Mouse (Mus musculus): Measurements from ENCODE around the gene Mpl.

The Mpl gene

DNA sequence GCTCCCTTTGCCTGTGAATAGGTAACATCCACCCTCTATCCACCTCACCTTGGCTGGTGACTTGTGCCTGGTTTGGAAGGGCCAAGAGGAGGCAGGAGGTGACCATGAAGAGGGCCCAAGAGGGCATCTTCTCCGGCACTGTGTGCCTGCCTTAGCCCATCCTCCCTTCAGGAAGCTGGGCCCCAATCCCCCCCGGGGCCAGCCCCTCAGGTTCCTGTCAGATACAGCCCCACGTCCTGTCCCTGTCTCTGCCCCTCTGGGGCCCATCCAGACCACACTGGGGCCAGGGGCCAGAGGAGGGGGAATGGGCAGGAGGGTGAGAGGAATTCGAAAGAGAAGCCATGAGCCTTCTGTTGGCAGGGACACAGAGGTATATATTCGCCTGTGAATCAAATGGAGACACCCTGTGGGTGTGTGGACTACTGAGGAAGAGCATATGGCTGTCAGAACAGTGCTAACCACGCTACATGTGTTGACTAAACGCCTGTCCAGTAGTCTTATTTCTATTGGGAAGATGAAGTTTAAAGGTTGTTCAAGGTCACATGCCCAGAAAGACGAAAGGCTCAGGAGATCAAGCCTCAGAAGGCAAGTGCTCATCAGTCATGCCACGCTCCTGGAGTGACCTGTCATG lies at the start of gene Mpl:
Gene Mpl (minus strand): TSS at position 169 of the 631 bp plus-strand sequence.
- no peak for DNase-seq

GRCm38 (mm10) chr4:118505551-118505950 lies 48.2 kb upstream of the Mpl start:
- no peak for DNase-seq

GRCm38 (mm10) chr4:118500792-118501191 lies 43.5 kb upstream of the Mpl start:
- no peak for DNase-seq

GRCm38 (mm10) chr4:118500171-118500724 lies 42.9 kb upstream of the Mpl start:
- no peak for DNase-seq

GRCm38 (mm10) chr4:118490461-118490860 lies 33.1 kb upstream of the Mpl start:
- DNase-seq = no peak

DNA sequence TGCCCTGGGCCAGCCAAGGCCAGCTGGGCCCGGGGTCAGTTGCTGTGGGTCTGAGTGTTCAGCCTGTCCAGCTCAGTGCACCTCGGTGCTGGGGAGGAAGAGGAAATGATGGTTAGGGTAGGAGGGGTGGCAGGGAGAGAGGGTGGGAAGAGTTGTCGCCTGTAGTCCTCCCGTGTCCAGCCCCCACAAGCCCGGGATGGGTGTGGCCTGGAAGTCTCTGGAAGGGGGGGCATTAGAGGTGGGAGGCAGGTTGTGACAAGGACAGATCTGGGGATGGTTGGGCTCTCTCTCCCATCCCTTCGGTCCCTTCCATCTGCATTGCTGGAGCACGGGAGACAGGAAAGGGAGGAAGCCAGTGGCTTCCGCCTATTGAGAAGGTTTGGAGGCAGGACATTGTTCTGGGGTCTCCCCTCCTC lies 32.4 kb upstream of the Mpl start, which contains the start of gene Tie1:
Gene Tie1 (minus strand): TSS at position 345 of the 416 bp plus-strand sequence.
- DNase-seq = no peak

GRCm38 (mm10) chr4:118476773-118477530 lies 19.6 kb upstream of the Mpl start:
- no peak for DNase-seq

DNA sequence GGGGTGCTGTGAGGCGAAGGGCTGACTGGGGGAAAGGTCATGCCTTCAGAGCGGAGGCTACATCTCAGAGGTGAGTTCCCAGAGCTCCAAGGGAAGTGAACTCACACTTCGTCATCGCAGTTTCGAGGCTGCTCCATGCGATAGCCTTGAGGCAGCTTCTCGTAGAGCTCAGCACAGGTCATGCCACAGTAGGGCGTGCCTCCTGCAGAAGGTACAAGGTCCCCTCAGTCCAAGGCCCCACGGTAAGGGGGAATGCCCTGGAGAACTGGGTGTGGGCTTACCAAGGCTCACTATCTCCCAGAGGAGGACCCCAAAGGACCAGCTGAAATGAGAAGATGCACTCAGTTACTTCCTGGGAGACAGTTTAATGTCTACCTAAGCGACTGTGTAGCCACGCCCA lies 15.4 kb upstream of the Mpl start:
- no peak for DNase-seq

DNA sequence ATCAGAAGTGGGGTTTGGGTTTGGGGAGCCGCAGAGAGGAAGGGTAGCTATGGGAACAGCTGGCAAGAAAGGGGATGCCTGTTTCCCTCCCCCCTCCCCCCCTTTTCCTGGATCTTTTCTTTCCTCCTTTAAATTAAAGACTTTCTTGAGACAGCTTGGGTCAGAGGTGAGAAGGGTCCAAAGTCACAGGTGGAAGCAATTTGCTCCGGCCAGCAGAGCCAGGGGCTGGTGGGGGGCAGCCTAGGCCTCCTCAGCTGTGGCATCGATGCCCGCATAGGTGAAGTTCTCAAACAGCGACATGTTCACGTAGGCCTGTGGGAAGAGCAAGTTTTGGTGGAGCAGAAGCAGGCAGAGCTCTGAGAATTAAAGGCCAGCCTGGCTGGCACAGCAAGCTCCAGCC lies 14.0 kb upstream of the Mpl start:
- DNase-seq = no peak

- no peak for DNase-seq
Observed at GRCm38 (mm10) chr4:118465697-118466163, 8.4 kb upstream of the Mpl start.

DNA sequence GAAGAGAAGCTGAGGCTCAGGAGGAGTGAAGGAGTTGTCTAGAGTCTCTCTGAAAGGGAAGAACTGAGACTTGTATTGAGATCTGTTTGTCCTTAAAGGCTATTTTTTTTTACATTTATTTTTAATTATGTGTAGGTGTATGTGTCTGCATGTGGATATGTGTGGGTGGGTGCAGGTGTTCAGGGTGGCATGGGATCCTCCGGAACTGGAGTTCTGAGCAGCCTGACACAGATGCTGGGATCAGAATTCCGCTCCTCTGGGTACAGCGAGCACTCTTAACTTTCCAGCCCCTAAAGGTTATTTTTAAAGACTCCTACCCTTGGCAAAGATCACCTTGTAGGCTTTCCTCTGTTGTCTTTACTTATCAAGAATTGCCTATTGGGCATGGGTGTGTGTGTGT lies 7.6 kb upstream of the Mpl start:
- DNase-seq = no peak

DNA sequence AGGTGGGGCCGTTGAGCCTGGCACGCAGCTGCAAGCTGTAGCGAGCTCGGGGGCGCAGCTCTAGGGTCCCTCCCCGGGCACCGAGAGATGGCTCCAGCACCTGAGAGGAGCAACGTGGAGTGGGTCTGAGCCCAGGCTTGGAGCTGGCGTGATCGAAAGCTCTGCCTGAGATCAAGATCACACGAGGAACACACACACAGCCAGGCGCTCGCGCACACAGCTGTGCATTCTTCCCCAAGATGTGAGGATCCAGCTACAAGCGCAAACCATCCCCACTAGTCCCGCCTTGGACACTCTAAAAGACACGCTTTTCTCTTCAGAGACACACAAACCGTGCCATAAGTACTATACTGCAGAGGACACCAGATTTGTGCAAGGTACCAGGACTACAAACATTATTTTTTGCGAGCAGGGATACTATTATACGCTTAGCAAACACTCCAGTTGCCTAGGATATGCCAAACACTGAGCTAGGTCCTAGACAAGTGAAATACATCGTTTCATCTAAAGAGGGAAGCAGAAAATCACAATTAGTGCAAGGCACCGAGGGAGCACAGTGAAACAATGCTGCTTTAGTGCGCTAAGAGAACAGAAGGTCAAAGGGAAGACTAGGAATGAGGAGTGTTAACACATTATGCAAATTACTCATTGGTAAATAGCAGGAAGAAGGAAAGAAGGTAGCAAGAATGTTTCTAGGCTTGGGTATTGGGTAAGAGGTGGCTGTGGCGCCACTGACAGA lies 10.7 kb downstream of the Mpl start:
- DNase-seq = no peak

DNA sequence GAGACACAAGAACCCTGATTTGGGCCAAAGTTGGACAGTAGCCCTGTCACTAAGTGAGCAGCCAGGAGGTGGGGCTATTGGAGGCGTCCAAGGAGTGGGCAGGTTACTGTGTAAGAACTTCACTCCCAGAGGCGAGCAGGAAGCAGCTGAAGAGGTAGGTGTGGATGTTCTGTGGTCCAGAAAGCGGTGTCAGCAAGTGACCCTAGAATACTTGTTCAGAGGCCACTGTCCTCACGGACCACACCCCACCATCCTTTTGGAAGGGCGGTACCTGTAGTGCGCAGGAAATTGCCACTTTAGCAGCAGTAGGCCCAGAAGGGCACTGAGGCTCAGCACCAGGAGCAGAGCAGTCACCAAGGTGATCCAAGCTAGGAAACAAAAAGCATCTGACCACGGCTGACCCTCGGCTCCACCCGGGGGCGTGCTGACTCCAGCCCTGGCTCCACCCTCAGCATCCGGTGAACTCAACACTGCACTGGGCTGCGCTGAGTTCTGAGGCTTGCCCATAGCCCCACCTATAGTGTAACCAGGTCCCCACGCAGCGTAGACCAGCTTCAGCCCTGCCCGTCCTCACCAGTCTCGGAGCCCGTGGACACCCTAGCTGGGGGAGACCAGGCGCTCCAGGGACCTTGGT lies 11.4 kb downstream of the Mpl start:
- DNase-seq = no peak

DNA sequence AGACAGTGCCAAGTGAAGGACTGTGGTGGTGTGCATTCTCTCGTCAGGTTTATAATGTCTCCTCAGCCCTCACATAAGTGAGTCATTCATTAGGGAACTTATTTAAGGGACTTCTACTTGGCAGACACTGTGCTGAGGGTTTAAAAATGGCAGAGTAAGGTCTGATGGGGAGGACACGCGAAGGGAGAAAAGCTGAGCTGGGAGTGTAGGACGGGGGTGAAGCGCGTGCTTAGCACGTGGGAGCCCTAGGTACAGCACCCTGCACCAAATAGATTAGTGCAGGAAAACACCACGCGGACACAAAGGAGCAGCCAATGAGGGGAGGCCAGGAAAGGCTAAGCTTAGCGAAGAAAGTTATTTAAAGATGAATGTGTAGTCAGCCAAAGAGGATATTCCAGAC lies 12.2 kb downstream of the Mpl start:
- DNase-seq = no peak

DNA sequence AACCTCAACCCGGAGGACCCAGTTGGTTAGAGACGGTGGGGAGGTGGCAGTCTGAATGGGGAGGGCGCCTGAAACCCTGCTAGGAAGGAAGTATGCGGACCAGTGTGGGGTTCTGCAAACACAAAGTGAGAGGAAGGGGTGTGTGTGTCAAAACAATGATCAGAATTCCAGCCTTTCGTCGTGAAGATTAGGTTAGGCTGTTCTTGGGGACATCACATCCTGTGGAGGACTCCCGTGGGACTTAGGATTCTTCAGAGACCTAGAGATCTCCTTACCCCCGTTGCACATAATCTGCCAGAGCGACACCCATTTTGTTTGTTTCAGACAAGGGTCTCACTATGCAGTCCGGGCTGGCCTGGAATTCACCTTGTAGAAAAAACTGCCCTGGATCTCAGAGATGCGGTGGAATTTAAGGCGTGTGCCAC lies 19.5 kb downstream of the Mpl start:
- no peak for DNase-seq

GRCm38 (mm10) chr4:118436820-118437603 lies 20.3 kb downstream of the Mpl start, which contains the start of gene Cdc20:
Gene Cdc20 (minus strand): TSS chr4:118437352.
- DNase-seq = peak; percentile 69

DNA sequence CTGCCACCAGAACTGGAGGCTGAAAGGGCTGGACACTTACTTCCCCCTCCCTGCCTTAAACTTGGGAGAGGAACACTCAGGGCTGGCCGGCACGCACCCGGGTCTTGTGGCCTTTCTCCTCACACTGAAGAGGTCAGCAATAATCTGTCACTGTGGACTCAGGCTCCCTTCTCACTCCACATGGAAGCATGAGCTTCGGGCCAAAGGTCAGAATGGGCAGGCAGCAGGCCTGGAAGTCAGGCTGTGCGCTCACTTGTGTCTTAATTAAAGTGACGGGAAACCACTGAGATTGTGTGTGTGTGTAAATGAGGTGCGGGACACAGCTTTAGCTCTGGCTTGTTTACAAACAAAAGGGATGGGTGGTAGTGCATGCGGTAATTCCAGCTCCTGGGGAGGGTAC lies 25.0 kb downstream of the Mpl start:
- DNase-seq = no peak

GRCm38 (mm10) chr4:118429215-118429895 lies 28.0 kb downstream of the Mpl start:
- no peak for DNase-seq

DNA sequence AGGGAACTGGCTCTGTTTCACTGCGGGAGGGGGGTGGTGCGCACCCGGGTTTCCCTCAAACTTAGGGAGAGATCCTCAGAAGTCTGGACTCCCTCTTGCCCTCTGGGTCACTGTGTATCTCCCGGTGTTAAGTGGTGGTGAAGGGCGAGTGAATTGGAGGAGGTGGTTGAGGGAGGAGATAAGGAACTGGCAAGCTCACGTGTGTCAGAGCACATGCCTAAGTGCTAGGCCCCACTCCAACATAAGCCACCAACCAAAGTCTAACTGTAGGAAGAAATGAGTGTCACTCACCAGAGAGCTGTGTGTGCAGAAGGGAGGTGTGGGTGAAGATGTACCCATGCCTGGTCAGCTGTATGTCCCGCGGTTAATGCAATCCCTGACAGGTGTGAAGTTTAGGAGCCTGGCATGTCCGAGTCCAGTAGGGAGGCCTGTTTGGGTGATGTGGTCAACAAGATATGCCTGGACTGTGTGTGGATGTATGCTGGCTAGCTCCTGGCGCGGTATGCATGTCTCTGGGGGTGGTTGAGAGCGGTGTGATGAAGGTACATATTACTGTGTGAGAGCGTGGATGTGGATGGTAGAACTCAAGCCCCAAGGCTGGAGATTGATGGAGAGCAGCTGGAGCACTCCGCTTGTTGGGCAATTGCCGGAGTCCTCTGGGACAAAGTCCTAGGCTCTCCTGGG lies 28.6 kb downstream of the Mpl start:
- DNase-seq = no peak

DNA sequence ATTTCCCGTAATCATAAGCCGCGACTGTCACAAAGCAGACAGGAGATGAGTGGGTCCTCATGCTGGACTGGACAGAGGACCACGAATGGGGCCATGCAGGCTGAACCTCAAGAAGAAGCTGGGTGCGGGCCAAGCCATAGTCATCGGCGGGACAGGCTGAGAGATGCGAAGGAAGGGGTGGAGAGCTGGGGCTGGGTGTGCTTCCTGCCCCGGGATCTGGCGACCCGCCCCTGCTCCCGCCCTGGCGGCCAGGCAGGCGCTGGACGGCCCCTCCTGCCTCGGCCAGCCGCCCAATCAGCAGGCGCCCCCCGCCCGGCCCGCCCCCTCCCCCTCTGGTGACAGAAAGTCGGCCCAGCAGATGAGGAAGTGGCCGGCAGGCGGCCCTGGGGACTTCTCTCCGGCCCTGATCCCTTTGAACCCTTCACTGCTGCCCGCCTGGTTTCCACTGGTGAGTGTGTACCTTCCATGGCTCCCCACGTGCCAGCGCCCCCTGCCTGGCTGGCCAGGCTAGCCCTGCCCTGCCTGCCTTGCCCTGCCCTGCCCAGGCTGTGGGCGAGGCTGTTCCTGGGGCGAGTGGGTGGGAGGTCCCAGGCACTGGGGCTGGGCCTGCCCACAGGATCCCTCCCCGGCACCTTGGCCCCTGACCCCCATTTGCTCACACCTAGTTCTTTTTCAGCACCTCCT lies 29.4 kb downstream of the Mpl start, which contains the start of gene Elovl1:
Gene Elovl1 (plus strand): TSS at position 326 of the 684 bp plus-strand sequence.
- DNase-seq = peak; percentile 72

Measured in cerebellum, adult 11 months (tissue).